Mouse (Mus musculus) olfactory bulb, adult 2 months (tissue): ENCODE measurements at regions not wholly inside any gene's neighbourhood (a gene's known extent, or its start where the extent isn't known, plus 50 kb on each side); places are given as distances from the start of the nearest gene placed in this dataset.
"Not testable (repeated sequence)": the region's sequence is repeated elsewhere in the genome, so short reads cannot be mapped to it uniquely, and the experiment has no call there.

Experiments used
- CTCF ChIP-seq: fragments of 200-500 bp; IDR thresholded peaks from 2 replicates; pipeline ENCODE4 v1.5.1; 2012; ENCODE audit warnings: low read depth, mild to moderate bottlenecking, low read length, moderate library complexity; ENCODE audit not compliant: insufficient read depth
- POLR2A ChIP-seq: fragments of 200-500 bp; IDR thresholded peaks from 2 replicates; pipeline ENCODE4 v1.6.1; 2012; ENCODE audit warnings: mild to moderate bottlenecking, low read depth, low read length, moderate library complexity; ENCODE audit not compliant: insufficient read depth

DNA sequence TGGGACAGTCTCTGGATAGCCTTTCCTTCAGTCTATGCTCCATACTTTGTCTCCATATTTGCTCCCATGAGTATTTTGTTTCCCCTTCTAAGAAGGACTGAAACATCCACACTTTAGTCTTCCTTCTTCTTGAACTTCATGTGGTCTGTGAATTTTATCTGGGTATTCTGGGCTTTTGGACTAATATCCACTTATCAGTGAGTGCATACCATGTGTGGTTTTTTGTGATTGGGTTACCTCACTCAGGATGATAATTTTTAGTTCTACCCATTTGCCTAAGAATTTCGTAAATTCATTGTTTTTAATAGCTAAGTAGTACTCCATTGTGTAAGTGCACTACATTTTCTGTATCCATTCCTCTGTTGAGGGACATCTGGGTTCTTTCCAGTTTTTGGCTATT lies 220.0 kb downstream of the 4930474N05Rik start:
- TF ChIP-seq POLR2A, CTCF: not testable (repeated sequence)
